Mouse (Mus musculus): ENCODE results near the gene Fancd2. TPM values are rescaled to one million over a fixed set of nuclear protein-coding genes. Genes with fewer than 3 reads are reported as not detected.

The Fancd2 gene
- total RNA-seq, 4 experiments from 2014 or later, result 2.0 to 2.5 (median 2.3) TPM

DNA sequence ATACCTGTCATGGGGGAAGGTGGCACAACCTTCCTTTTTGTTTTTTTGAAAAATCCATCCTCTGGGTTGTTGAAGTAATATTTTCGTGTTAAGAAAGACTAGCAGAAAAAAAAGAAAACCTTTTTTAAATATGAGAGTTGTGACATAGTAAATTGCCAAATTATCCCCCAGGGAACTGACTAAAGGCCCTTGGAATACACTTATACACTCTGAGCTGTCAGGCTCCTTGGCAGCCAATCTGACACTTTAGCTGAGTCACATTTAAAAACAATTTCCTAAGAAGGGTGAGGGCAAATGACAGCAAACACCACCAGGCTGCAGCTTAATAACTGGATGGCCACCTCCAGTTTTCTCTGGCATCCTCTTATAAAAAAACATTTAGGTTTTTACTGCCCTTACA is 9.2 kb upstream of the Fancd2 start:
- DNase-seq (ENCODE audit: low spot score in 2 of 2), result no peak

GRCm38 (mm10) chr6:113523420-113523819 is 8.1 kb upstream of the Fancd2 start:
- DNase-seq (ENCODE audit: low spot score in 2 of 2), result no peak

DNA sequence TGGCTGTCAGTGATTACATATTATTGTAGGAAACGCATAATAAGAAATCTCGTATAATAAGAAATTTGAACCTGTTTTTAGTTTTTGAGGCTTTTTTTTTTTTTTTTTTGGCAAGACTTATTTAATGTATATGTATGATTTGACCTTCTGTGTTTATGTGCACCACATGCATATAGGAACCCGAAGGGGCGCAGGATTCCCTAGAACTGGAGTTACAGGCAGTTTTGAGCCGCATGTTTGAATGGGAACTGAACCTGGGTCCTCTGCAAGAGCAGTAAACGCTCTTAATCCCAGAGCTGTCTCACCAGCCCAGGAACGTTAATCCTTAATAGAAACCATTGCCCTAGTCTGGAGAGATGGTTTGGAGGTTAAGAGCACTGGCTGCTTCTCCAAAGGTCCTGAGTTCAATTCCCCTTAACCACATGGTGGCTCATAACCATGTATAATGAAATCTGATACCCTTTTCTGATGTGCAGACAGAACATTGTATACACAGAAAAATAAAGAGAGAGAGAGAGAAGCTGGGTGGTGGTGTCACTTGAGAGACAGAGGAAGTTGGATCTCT is 440 bp downstream of the Fancd2 start:
- no peak for DNase-seq (ENCODE audit: low spot score in 2 of 2)

- DNase-seq (ENCODE audit: low spot score in 2 of 2), result no peak
Observed at GRCm38 (mm10) chr6:113534886-113535285, 3.4 kb downstream of the Fancd2 start.

DNA sequence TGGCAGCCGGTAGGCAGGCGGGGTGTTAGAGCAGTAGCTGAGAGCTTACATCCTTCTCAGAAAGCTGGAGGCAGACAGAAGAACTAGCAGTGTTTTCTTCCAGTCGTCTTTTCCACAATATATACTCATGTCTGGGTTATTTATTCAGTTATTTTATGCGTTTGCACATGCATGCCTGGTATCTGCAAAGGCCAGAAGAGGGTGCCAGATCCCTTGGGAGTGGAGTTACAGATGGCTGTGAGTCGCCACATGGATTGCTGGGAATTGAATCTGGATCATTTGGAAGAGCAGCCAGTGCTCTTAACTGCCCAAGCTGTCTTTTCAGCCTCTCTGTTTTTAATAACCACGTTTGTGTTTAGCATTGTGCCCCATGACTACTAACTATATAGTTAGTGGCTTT is 10.1 kb downstream of the Fancd2 start:
- DNase-seq (ENCODE audit: low spot score in 2 of 2), result no peak

GRCm38 (mm10) chr6:113543906-113544481 is 12.5 kb downstream of the Fancd2 start:
- no peak for DNase-seq (ENCODE audit: low spot score in 2 of 2)

- DNase-seq (ENCODE audit: low spot score in 2 of 2), result no peak
Observed at GRCm38 (mm10) chr6:113559736-113560135, 28.3 kb downstream of the Fancd2 start.

DNA sequence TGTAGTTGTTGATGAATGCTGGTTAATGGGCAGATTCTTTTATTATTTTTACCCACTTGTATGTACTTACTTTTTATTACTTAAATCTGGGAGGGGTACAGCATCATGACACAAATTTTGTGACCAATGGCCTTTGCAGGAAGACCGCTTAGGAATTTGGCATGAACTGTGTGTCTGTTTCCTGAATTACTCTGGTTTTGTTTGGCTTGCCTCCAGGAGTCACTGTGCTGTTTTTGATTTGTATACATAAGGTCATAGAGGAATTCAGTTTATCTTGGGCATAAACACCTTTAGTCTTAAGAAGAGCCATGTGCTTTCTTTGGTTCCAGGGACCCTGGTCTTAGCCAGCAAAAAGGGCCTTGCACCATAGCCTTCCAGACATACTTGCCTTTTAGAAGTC is 33.1 kb downstream of the Fancd2 start:
- DNase-seq (ENCODE audit: low spot score in 2 of 2), result no peak

DNA sequence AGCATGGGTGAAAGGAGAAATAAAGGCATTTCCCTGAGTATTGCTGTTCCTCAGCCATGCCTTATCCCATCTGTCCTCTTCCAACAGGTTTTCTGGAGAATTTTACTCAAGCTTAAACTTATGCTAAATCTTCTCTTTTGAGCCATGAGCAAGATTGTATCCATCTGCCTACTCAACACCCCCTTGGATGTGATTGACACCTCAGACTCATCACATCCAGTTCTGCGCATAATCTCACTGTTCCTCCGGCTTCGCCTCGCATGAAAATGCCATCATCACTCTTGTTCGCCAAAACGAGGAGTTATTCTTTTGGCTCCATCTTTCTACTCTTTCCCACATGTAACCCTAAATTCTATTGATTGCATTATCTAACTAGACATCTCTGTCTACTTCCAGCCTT is 44.6 kb downstream of the Fancd2 start:
- DNase-seq (ENCODE audit: low spot score in 2 of 2), result peak; percentile 32 to 51

DNA sequence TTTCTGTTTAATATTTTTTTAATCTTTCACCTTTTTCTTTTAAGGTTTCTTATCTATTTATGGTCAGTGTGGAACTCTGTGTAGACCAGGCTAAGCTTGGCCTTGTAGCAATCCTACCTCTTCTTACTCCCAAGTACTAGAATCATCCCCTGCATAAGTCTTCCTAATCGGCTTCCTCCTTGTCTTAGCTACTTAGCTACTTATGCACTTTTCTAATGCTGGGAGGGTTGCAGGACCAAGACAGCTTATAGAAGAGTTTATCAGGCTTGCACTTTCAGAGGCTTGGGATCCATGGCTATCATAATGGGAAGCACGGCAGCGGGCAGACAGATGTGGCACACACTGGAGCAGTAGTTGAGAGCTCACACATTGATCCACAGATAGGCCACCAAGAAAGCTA is 47.8 kb downstream of the Fancd2 start:
- DNase-seq (ENCODE audit: low spot score in 2 of 2), result no peak

- no peak for DNase-seq (ENCODE audit: low spot score in 2 of 2)
Observed at GRCm38 (mm10) chr6:113583023-113583422, 51.5 kb downstream of the Fancd2 start.

GRCm38 (mm10) chr6:113585065-113585464 is 53.6 kb downstream of the Fancd2 start:
- no peak for DNase-seq (ENCODE audit: low spot score in 2 of 2)

GRCm38 (mm10) chr6:113586466-113587183 is 55.1 kb downstream of the Fancd2 start:
- no peak for DNase-seq (ENCODE audit: low spot score in 2 of 2)

- DNase-seq (ENCODE audit: low spot score in 2 of 2), result no peak
Observed at GRCm38 (mm10) chr6:113592637-113593036, 61.2 kb downstream of the Fancd2 start.

DNA sequence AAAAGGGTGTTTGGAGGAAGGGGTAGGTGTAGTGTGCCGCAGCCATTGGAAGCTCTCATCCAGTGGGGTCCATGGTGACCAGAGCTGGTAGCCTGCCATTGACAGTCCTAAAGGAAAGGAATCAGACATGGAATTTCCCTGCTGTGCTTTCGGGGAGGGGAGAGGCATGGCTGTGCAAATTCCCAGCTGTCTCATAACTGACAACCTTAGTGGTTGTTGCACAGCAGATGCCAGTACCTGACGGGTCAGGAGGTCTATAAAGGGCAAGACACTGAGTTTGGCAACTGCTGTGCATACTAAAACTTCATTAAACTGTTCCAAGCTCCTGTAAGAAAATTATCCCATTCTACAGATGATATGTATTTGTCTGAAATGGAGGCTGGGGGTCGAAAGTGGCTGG is 66.5 kb downstream of the Fancd2 start:
- no peak for DNase-seq (ENCODE audit: low spot score in 2 of 2)

GRCm38 (mm10) chr6:113599833-113600232 is 68.4 kb downstream of the Fancd2 start:
- no peak for DNase-seq (ENCODE audit: low spot score in 2 of 2)

DNA sequence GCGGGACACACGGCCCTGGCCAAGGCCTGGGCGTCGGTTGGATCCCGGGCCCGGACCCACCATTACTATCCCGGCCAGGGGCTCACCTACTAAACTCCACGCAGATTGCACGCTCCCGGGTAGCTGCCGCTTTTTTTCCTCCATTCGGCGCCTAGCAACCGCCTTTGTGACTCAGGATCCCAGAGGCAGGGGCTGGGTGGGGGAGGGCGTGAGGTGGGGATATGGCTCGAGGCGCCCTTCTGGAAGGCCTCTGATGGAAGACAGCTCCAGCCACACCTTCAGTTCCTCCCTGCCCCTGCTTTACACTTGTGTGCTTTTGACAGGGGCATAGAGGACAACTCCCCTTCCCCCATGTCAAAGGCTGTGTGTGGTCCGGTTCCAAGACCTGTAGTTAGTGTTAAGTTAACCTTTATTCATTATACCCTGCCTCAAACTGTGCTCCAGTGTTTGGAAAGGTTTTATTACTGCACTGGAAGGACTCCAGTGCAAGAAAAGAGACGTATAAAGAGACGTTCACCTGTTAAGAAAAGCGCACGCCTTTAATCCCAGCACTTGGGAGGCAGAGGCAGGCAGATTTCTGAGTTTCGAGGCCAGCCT is 69.2 kb downstream of the Fancd2 start, which contains the start of gene Fancd2os:
Gene Fancd2os, minus strand, starts transcription at position 173 of the 597 bp plus-strand sequence.
- no peak for DNase-seq (ENCODE audit: low spot score in 2 of 2)

DNA sequence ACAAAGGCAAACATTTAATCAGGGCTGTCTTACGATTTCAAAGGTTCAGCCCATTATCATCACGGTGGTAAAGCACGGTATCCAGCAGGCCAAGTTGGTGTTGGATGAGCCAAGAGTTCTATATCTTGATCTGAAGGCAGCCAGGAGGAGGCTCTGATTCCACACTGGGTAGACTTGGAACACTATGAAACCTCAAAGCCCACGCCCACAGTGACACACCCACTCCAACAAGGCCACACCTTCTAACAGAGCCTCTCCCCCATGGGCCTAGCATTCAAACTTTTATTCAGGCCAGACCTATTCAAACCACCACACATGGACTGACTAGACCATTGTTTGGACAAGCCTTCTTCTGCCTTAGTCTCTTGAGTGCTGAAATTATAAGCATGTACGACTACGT is 71.3 kb downstream of the Fancd2 start:
- DNase-seq (ENCODE audit: low spot score in 2 of 2), result no peak

- no peak for DNase-seq (ENCODE audit: low spot score in 2 of 2)
Observed at GRCm38 (mm10) chr6:113603993-113604392, 72.5 kb downstream of the Fancd2 start.

- peak; percentile 89 to 91 for DNase-seq (ENCODE audit: low spot score in 2 of 2)
Observed at GRCm38 (mm10) chr6:113604432-113605223, 73.1 kb downstream of the Fancd2 start, which contains the start of gene Brk1. TSS of gene Brk1 (plus strand) at chr6:113604772.

GRCm38 (mm10) chr6:113605224-113605545 is 73.7 kb downstream of the Fancd2 start:
- DNase-seq (ENCODE audit: low spot score in 2 of 2), result no peak

- DNase-seq (ENCODE audit: low spot score in 2 of 2), result no peak
Observed at GRCm38 (mm10) chr6:113608871-113609270, 77.4 kb downstream of the Fancd2 start.

All from layer of hippocampus, adult 8-10 months (tissue).